Mouse (Mus musculus) MEL (cell line): ENCODE data around the gene Aknad1. TPM values are rescaled to one million over a fixed set of nuclear protein-coding genes. Genes with fewer than 3 reads are reported as not detected.

Source experiments
- DNase-seq: peaks from one replicate; pipeline ENCODE4 v3.0.0; 2011; ENCODE audit warnings: low read depth, low spot score
- H3K27ac ChIP-seq: 2 replicates; pipeline ENCODE4 v1.5.1; 2012; ENCODE audit warnings: low read depth, mild to moderate bottlenecking, control low read depth, low read length, moderate library complexity; ENCODE audit not compliant: control insufficient read depth
- H3K27me3 ChIP-seq, 2 experiments: fragments of 150-350 bp in 1 of 2; sonication (generic) in 1 of 2; 2 replicates each; pipeline ENCODE4 v1.6.1; 2012; ENCODE audit warnings: low read length in 2 of 2, mild to moderate bottlenecking in 2 of 2, improper control_type of control experiment in 1 of 2, moderate library complexity in 1 of 2; ENCODE audit not compliant: insufficient read depth in 2 of 2, control insufficient read depth in 1 of 2
- H3K36me3 ChIP-seq, 2 experiments: 2 replicates each; pipeline ENCODE4 v1.6.1; 2012 to 2014; ENCODE audit warnings: low read length in 2 of 2, improper control_type of control experiment in 1 of 2, inconsistent platforms in 1 of 2, mild to moderate bottlenecking in 1 of 2; ENCODE audit not compliant: insufficient read depth in 2 of 2, control insufficient read depth in 1 of 2
- H3K4me1 ChIP-seq, 2 experiments: fragments of 150-350 bp in 1 of 2; sonication (generic) in 1 of 2; 2 replicates each; pipeline ENCODE4 v1.6.1; 2012; ENCODE audit warnings: low read length in 2 of 2, improper control_type of control experiment in 1 of 2, mild to moderate bottlenecking in 1 of 2; ENCODE audit not compliant: insufficient read depth in 2 of 2, control insufficient read depth in 1 of 2
- H3K4me3 ChIP-seq, 2 experiments: fragments of 150-350 bp in 1 of 2; sonication (generic) in 1 of 2; 2 replicates each; pipeline ENCODE4 v1.5.1; 2012; ENCODE audit warnings: low read depth in 2 of 2, low read length in 2 of 2, mild to moderate bottlenecking in 2 of 2, moderate library complexity in 2 of 2, control low read depth in 1 of 2, improper control_type of control experiment in 1 of 2; ENCODE audit not compliant: control insufficient read depth in 1 of 2, insufficient read depth in 1 of 2
- H3K79me2 ChIP-seq: 2 replicates; pipeline ENCODE4 v1.6.1; 2012; ENCODE audit warnings: mild to moderate bottlenecking, low read length, moderate library complexity; ENCODE audit not compliant: control insufficient read depth, poor library complexity, insufficient read depth
- H3K9ac ChIP-seq: 2 replicates; pipeline ENCODE4 v1.6.1; 2012; ENCODE audit warnings: low read depth, mild to moderate bottlenecking, control low read depth, low read length, moderate library complexity; ENCODE audit not compliant: control insufficient read depth, poor library complexity, severe bottlenecking
- H3K9me3 ChIP-seq: fragments of 150-350 bp; sonication (generic); replicated peaks from 2 replicates; pipeline ENCODE4 v1.6.1; 2012; ENCODE audit warnings: mild to moderate bottlenecking, low read length, improper control_type of control experiment, moderate library complexity; ENCODE audit not compliant: insufficient read depth
- CTCF ChIP-seq, 3 experiments: IDR thresholded peaks in 2 of 3; conservative IDR thresholded peaks in 1 of 3; 2 replicates each; pipeline ENCODE4 v1.5.1; 2011 to 2012; ENCODE audit warnings: low read length in 3 of 3, low read depth in 2 of 3, mild to moderate bottlenecking in 2 of 3, improper control_type of control experiment in 1 of 3, inconsistent platforms in 1 of 3, mixed read lengths in 1 of 3, moderate library complexity in 1 of 3; ENCODE audit not compliant: control insufficient read depth in 1 of 3, insufficient read depth in 1 of 3, poor library complexity in 1 of 3, severe bottlenecking in 1 of 3
- GABPA ChIP-seq: IDR thresholded peaks from 2 replicates; pipeline ENCODE4 v1.6.1; 2012; ENCODE audit warnings: low read depth, mild to moderate bottlenecking, inconsistent platforms, low read length, improper control_type of control experiment, moderate library complexity
- HCFC1 ChIP-seq: IDR thresholded peaks from 2 replicates; pipeline ENCODE4 v1.6.1; 2012; ENCODE audit warnings: low read depth, mild to moderate bottlenecking, inconsistent platforms, low read length, improper control_type of control experiment, moderate library complexity
- MAZ ChIP-seq: IDR thresholded peaks from 2 replicates; pipeline ENCODE4 v1.6.1; 2012; ENCODE audit warnings: low read depth, mild to moderate bottlenecking, inconsistent platforms, low read length, improper control_type of control experiment
- MXI1 ChIP-seq: IDR thresholded peaks from 2 replicates; pipeline ENCODE4 v1.6.1; 2011; ENCODE audit warnings: mild to moderate bottlenecking, low read depth, low read length, improper control_type of control experiment
- NRF1 ChIP-seq: IDR thresholded peaks from 2 replicates; pipeline ENCODE4 v1.6.1; 2014; ENCODE audit warnings: low read depth, mild to moderate bottlenecking, inconsistent platforms, low read length, improper control_type of control experiment, moderate library complexity; ENCODE audit not compliant: poor library complexity, insufficient read depth, severe bottlenecking
- POLR2AphosphoS2 ChIP-seq: IDR thresholded peaks from 2 replicates; pipeline ENCODE4 v1.6.1; 2011; ENCODE audit warnings: low read length, improper control_type of control experiment
- POLR2AphosphoS5 ChIP-seq: IDR thresholded peaks from 2 replicates; pipeline ENCODE4 v1.6.1; 2012; ENCODE audit warnings: low read depth, borderline replicate concordance, mild to moderate bottlenecking, inconsistent platforms, low read length, moderate library complexity, mixed read lengths
- RAD21 ChIP-seq: IDR thresholded peaks from 2 replicates; pipeline ENCODE4 v1.6.1; 2011; ENCODE audit warnings: mild to moderate bottlenecking, low read depth, low read length, improper control_type of control experiment
- SIN3A ChIP-seq: IDR thresholded peaks from 2 replicates; pipeline ENCODE4 v1.6.1; 2012; ENCODE audit warnings: low read length, improper control_type of control experiment, inconsistent platforms
- TCF12 ChIP-seq: IDR thresholded peaks from 2 replicates; pipeline ENCODE4 v1.6.1; 2014; ENCODE audit warnings: low read depth, mild to moderate bottlenecking, inconsistent platforms, low read length, improper control_type of control experiment, moderate library complexity
- UBTF ChIP-seq: IDR thresholded peaks from 2 replicates; pipeline ENCODE4 v1.6.1; 2012; ENCODE audit warnings: low read depth, mild to moderate bottlenecking, inconsistent platforms, low read length, improper control_type of control experiment, moderate library complexity, borderline replicate concordance; ENCODE audit not compliant: insufficient read depth
- USF1 ChIP-seq: IDR thresholded peaks from 2 replicates; pipeline ENCODE4 v1.6.1; 2014; ENCODE audit warnings: low read depth, mild to moderate bottlenecking, inconsistent platforms, low read length, improper control_type of control experiment, moderate library complexity
- ZC3H11A ChIP-seq: IDR thresholded peaks from 2 replicates; pipeline ENCODE4 v1.6.1; 2012; ENCODE audit warnings: low read depth, mild to moderate bottlenecking, inconsistent platforms, low read length, improper control_type of control experiment
- ZKSCAN1 ChIP-seq: IDR thresholded peaks from 2 replicates; pipeline ENCODE4 v1.6.1; 2012; ENCODE audit warnings: low read depth, mild to moderate bottlenecking, inconsistent platforms, low read length, improper control_type of control experiment, moderate library complexity
- ZNF384 ChIP-seq: IDR thresholded peaks from 2 replicates; pipeline ENCODE4 v1.6.1; 2012; ENCODE audit warnings: low read depth, mild to moderate bottlenecking, inconsistent platforms, low read length, improper control_type of control experiment
- polyA plus RNA-seq, 2 experiments: library from polyadenylated mRNA; stranded (reverse) in 1 of 2; unstranded in 1 of 2; fragments of >175 nt in 1 of 2; fragments of >200 nt in 1 of 2; gene quantifications; 2 replicates each; pipeline versions ENCODE4 v1.2.1 to v1.2.4; 2012; ENCODE audit warnings: low replicate concordance in 2 of 2, low read depth in 1 of 2; ENCODE audit not compliant: insufficient read length in 2 of 2, insufficient read depth in 1 of 2, missing spikeins in 1 of 2
- total RNA-seq: library from RNA; depleted of rRNA; stranded (reverse); fragments of 300-350 nt; gene quantifications from 2 replicates; pipeline ENCODE4 v1.2.3, GENCODE M21; 2012

Aknad1 gene
- total and polyA plus RNA-seq, 3 experiments: 0.06 TPM; not detected in 2

DNA sequence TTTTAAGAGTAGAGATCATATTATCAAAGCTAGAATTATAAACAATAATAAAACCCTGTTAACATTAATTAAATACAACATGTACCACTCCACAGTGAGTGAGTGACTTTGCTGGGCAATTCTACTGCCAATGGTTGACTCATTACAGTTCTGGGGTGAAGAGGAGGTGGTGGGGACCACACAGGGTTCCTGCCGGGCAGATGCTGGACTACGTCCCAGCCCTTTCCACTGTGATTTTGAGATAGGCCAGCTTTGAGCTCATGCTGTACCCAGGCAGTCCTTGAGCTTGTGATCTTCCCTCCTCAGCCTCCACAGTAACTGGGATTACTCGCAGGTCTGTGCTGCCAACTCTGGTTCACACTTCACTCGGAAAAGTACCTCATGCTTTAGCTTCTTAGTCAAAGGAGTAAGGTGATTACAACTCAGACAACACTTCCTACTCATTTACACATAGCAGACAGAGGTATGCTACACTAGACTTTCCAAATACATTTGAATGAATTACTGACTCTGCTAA is 71.3 kb downstream of the Aknad1 start:
- H3K9ac ChIP-seq: no peak overlapping the region
- H3K79me2 ChIP-seq: no peaks in the 10 kb centered on the region
- TF ChIP-seq CTCF (IDR thresholded peaks at IDR 0.05 in 2 of 3, conservative IDR thresholded peaks at IDR 0.05 in 1 of 3; ENCODE audit: control insufficient read depth in 1 of 3, insufficient read depth in 1 of 3, low read depth in 2 of 3, low read length in 3 of 3, poor library complexity in 1 of 3, severe bottlenecking in 1 of 3) (no peak), HCFC1 (no peak), TCF12 (no peak), GABPA (no peak), RAD21 (no peak), UBTF (no peak), MXI1 (no peak), POLR2AphosphoS2 (no peak), USF1 (no peak), ZC3H11A (no peak), ZNF384 (no peak), ZKSCAN1 (no peak)
- H3K4me1 ChIP-seq: no peaks in the 10 kb centered on the region
- H3K27ac ChIP-seq: no peak overlapping the region
- H3K36me3 ChIP-seq: peaks cover 0 to 13% of the 10 kb centered on the region in 2 experiments; a peak in 2 of 4 replicates
- H3K4me3 ChIP-seq: no peak overlapping the region
- H3K9me3 ChIP-seq: no peaks in the 10 kb centered on the region
- H3K27me3 ChIP-seq: no peaks in the 10 kb centered on the region
- no peak for DNase-seq

DNA sequence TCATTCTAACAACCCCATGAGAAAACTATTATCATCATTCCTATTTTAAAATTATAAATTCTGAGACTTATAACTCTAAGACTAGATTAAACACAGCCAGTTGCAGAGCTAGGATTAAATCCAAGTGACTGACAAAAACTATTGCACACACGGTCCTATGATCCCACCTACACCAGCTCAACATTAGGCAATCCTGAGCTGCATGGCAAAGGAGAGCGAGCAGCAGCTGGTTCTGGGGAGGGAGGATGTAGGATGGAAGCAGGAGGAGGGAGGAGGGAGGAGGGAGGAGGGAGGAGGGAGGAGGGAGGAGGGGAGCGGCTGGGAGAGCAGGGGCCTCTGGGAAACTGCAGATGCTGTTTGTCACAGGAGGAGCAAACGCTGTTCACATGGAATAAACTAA is 76.2 kb downstream of the Aknad1 start:
- no peak overlapping the region for H3K4me3 ChIP-seq
- DNase-seq: no peak
- H3K4me1 ChIP-seq: no peaks in the 10 kb centered on the region
- no peaks in the 10 kb centered on the region for H3K79me2 ChIP-seq
- H3K27ac ChIP-seq: no peak overlapping the region
- H3K36me3 ChIP-seq: peaks cover 0 to 20% of the 10 kb centered on the region in 2 experiments; a peak in 2 of 4 replicates
- TF ChIP-seq NRF1 (no peak), SIN3A (no peak), USF1 (no peak), POLR2AphosphoS5 (no peak), ZNF384 (no peak), MAZ (no peak), RAD21 (no peak)
- no peaks in the 10 kb centered on the region for H3K27me3 ChIP-seq
- H3K9me3 ChIP-seq: no peaks in the 10 kb centered on the region
- no peak overlapping the region for H3K9ac ChIP-seq
